Mouse (Mus musculus) ES-E14 (cell line): ENCODE data around the gene Cutal. TPM values are rescaled to one million over a fixed set of nuclear protein-coding genes. Genes with fewer than 3 reads are reported as not detected.
A peak's percentile ranks its signal among the peaks of the same experiment; 100 is the strongest.

Experiments used
- DNase-seq: peaks from one replicate; pipeline ENCODE4 v3.0.0-alpha.2; 2013; ENCODE audit warnings: low read depth, low spot score
- H3K27ac ChIP-seq: 2 replicates; pipeline ENCODE4 v1.5.1; 2012; ENCODE audit warnings: low read depth, mild to moderate bottlenecking, low read length, moderate library complexity, mixed read lengths; ENCODE audit not compliant: poor library complexity, insufficient read depth, severe bottlenecking
- H3K36me3 ChIP-seq: 2 replicates; pipeline ENCODE4 v1.6.1; 2012; ENCODE audit warnings: mild to moderate bottlenecking, low read length, moderate library complexity, mixed read lengths; ENCODE audit not compliant: control insufficient read depth, poor library complexity, insufficient read depth, severe bottlenecking
- H3K4me1 ChIP-seq, 2 experiments: fragments of 150-350 bp in 1 of 2; sonication (generic) in 1 of 2; 2 replicates each; pipeline ENCODE4 v1.6.1; 2012; ENCODE audit warnings: low read length in 2 of 2, mild to moderate bottlenecking in 1 of 2, mixed read lengths in 1 of 2; ENCODE audit not compliant: control insufficient read depth in 2 of 2, insufficient read depth in 2 of 2, poor library complexity in 1 of 2
- H3K4me3 ChIP-seq, 2 experiments: fragments of 150-350 bp in 1 of 2; sonication (generic) in 1 of 2; 2 replicates each; pipeline ENCODE4 v1.5.1; 2012; ENCODE audit warnings: low read length in 2 of 2, low read depth in 1 of 2, mild to moderate bottlenecking in 1 of 2, mixed read lengths in 1 of 2; ENCODE audit not compliant: insufficient read depth in 1 of 2, poor library complexity in 1 of 2, severe bottlenecking in 1 of 2
- H3K9ac ChIP-seq: 2 replicates; pipeline ENCODE4 v1.6.1; 2012; ENCODE audit warnings: low read depth, mild to moderate bottlenecking, low read length, mixed read lengths; ENCODE audit not compliant: poor library complexity, insufficient read depth, severe bottlenecking
- H3K9me3 ChIP-seq: fragments of 150-350 bp; sonication (generic); 2 replicates; pipeline ENCODE4 v1.6.1; 2012; ENCODE audit warnings: low read depth, mild to moderate bottlenecking, low read length; ENCODE audit not compliant: control insufficient read depth, insufficient read depth
- CHD2 ChIP-seq: IDR thresholded peaks from 2 replicates; pipeline ENCODE4 v1.6.1; 2014; ENCODE audit warnings: mild to moderate bottlenecking, low read depth, low read length, inconsistent platforms
- HCFC1 ChIP-seq: IDR thresholded peaks from 2 replicates; pipeline ENCODE4 v1.6.1; 2012; ENCODE audit warnings: low read length, inconsistent platforms, borderline replicate concordance; ENCODE audit not compliant: insufficient read depth
- MAFK ChIP-seq: IDR thresholded peaks from 2 replicates; pipeline ENCODE4 v1.6.1; 2014; ENCODE audit warnings: mild to moderate bottlenecking, low read depth, low read length, inconsistent platforms; ENCODE audit not compliant: insufficient read depth
- ZC3H11A ChIP-seq: IDR thresholded peaks from 2 replicates; pipeline ENCODE4 v1.6.1; 2012; ENCODE audit warnings: low read depth, mild to moderate bottlenecking, inconsistent platforms, low read length, borderline replicate concordance
- ZNF384 ChIP-seq: IDR thresholded peaks from 2 replicates; pipeline ENCODE4 v1.6.1; 2012; ENCODE audit warnings: low read depth, low read length, inconsistent platforms
- in situ Hi-C, 2 experiments: fragments of 600-800 bp; cut with MboI; formaldehyde crosslinking; loops; one replicate each; pipeline ENCODE4 v1.15.1; 2025; ENCODE audit warnings: low sequenced_read_pairs in 2 of 2, inconsistent platforms in 1 of 2; ENCODE audit not compliant: unreplicated experiment in 2 of 2
- total RNA-seq: library from RNA; depleted of rRNA; stranded (reverse); fragments of 300-350 nt; gene quantifications from 2 replicates; pipeline ENCODE4 v1.2.3, GENCODE M21; 2012

The Cutal gene
- total RNA-seq, 1 experiment: 0.22 TPM

GRCm38 (mm10) chr2:34869680-34870079 is 4.5 kb upstream of the Cutal start:
- Histone ChIP-seq H3K9ac (peak overlapping the region; percentile 67), H3K36me3 (peaks cover 10% of the 10 kb centered on the region), H3K4me3 (peak overlapping the region; percentile 60 to 72), H3K4me1 (peaks cover 0 to 5% of the 10 kb centered on the region in 2 experiments; a peak in 1 of 4 replicates), H3K9me3 (no peaks in the 10 kb centered on the region), H3K27ac (no peak overlapping the region)
- no peak for TF ChIP-seq HCFC1
- peak; percentile 56; the same call in 1 of the 2 replicates for TF ChIP-seq MAFK
- in situ Hi-C loops: no loop called here
- no peak for DNase-seq

- TF ChIP-seq ZNF384 (no peak), CHD2 (peak; percentile 100), MAFK (no peak), ZC3H11A (no peak), HCFC1 (peak; percentile 71)
- Histone ChIP-seq H3K9me3 (no peaks in the 10 kb centered on the region), H3K27ac (peak overlapping the region; percentile 53; the same call in 1 of the 2 replicates), H3K9ac (peak overlapping the region; percentile 98), H3K4me1 (peaks cover 2 to 5% of the 10 kb centered on the region in 2 experiments; a peak in 1 of 4 replicates), H3K36me3 (peaks cover 3% of the 10 kb centered on the region; the same call in 1 of the 2 replicates), H3K4me3 (peak overlapping the region; percentile 72 to 92)
- in situ Hi-C loops: no loop called here
- peak; percentile 99 for DNase-seq
Measured at GRCm38 (mm10) chr2:34870520-34871474, 3.4 kb upstream of the Cutal start.

GRCm38 (mm10) chr2:34874816-34875345 is 685 bp downstream of the Cutal start, which contains the start of gene Psmd5:
Psmd5 (minus strand) TSS chr2:34874968.
- H3K9ac ChIP-seq: peak within 1 kb of the TSS; percentile 64
- in situ Hi-C loops: no loop called here
- peaks cover 2 to 4% of the 10 kb centered on the region in 2 experiments; a peak in 1 of 4 replicates for H3K4me1 ChIP-seq
- DNase-seq: no peak
- H3K36me3 ChIP-seq: no peaks in the 10 kb centered on the region
- TF ChIP-seq MAFK (no peak), ZC3H11A (no peak), ZNF384 (no peak), HCFC1 (no peak), CHD2 (no peak)
- H3K27ac ChIP-seq: no peak within 1 kb of the TSS
- H3K4me3 ChIP-seq: peak within 1 kb of the TSS; percentile 57 to 64
- no peaks in the 10 kb centered on the region for H3K9me3 ChIP-seq

- Histone ChIP-seq H3K9me3 (no peaks in the 10 kb centered on the region), H3K9ac (no peak overlapping the region), H3K27ac (no peak overlapping the region), H3K36me3 (no peaks in the 10 kb centered on the region), H3K4me3 (no peak overlapping the region), H3K4me1 (peaks cover 1 to 2% of the 10 kb centered on the region in 2 experiments; a peak in 1 of 4 replicates)
- DNase-seq: no peak
- TF ChIP-seq ZC3H11A (no peak), CHD2 (no peak), MAFK (no peak), HCFC1 (no peak), ZNF384 (no peak)
- in situ Hi-C loops: no loop called here
Measured at GRCm38 (mm10) chr2:34880054-34880453, 5.9 kb downstream of the Cutal start.
